In genomic region chr10:78244058-78244437, GRCm38 (mm10) we compare ENCODE assay signal across 8 mouse cellular contexts. TPM values are rescaled to one million over a fixed set of nuclear protein-coding genes. Genes with fewer than 3 reads are reported as not detected.
DNase-seq lines count a peak whose midpoint lies in the region; ATAC-seq and TF ChIP-seq lines count a peak whose summit lies in the region.

No protein-coding gene starts in this region.

- DNase-seq in left cerebral cortex, adult 2 months (ENCODE audit: extremely low spot score in 1 of 2, low spot score in 2 of 2) = peak; percentile 25 to 47
- no peak for DNase-seq in left cerebral cortex, postnatal 36 days (ENCODE audit: low spot score in 2 of 2)
- DNase-seq in cerebellum, adult 18-20 months = peak; percentile 53 to 59
- peak; percentile 28 for DNase-seq in hindbrain, postnatal 0 days (ENCODE audit: low spot score)
- peak; percentile 39 for DNase-seq in liver, embryonic 13.5 days
- no peak for DNase-seq in midbrain, postnatal 0 days (ENCODE audit: low spot score)
- peak; percentile 74 for DNase-seq in testis, postnatal 10 days (ENCODE audit: low spot score)

- WGBS in forebrain, embryonic 15.5 days = under 1% methylated on average over 33 of the region's 33 CpGs
- WGBS in hindbrain, postnatal 0 days = 0% methylated on average over 32 of the region's 33 CpGs
- under 1% methylated on average over 28 of the region's 33 CpGs for WGBS in liver, embryonic 13.5 days (ENCODE audit: insufficient replicate concordance)
- under 1% methylated on average over 24 of the region's 33 CpGs for whole genome bisulfite sequencing in midbrain, postnatal 0 days

- ATAC-seq in forebrain, embryonic 15.5 days (replicated peaks) = peak; percentile 62
- peak; percentile 46 for ATAC-seq in hindbrain, postnatal 0 days
- peak; percentile 52 for ATAC-seq in liver, embryonic 13.5 days (ENCODE audit: low read depth)
- ATAC-seq in midbrain, postnatal 0 days (ENCODE audit: low FRiP score) = peak; percentile 44

- intact Hi-C loops in left cerebral cortex, adult 2 months (cut with DNase I) = loop anchor here (2.0 kb wide), 1 partner anchor 59 kb away; the partner anchor contains the start of gene Pwp2
- intact Hi-C loops in left cerebral cortex, postnatal 36 days (cut with DNase I) = no loop called here

- peaks cover 20% of the 10 kb centered on the region for H3K4me1 ChIP-seq in forebrain, embryonic 15.5 days
- peaks cover 13% of the 10 kb centered on the region for H3K4me1 ChIP-seq in hindbrain, postnatal 0 days (ENCODE audit: insufficient read depth, low read length)
- H3K4me1 ChIP-seq in liver, embryonic 13.5 days (replicated peaks) = peaks cover 77% of the 10 kb centered on the region
- no peaks in the 10 kb centered on the region; the same call in 1 of the 2 replicates for H3K4me1 ChIP-seq in midbrain, postnatal 0 days (ENCODE audit: insufficient read depth, low read length)

- H3K9me3 ChIP-seq in forebrain, embryonic 15.5 days = no peaks in the 10 kb centered on the region
- H3K9me3 ChIP-seq in hindbrain, postnatal 0 days (ENCODE audit: low read length) = no peaks in the 10 kb centered on the region
- no peaks in the 10 kb centered on the region for H3K9me3 ChIP-seq in liver, embryonic 13.5 days (replicated peaks)
- H3K9me3 ChIP-seq in midbrain, postnatal 0 days (ENCODE audit: low read length) = no peaks in the 10 kb centered on the region

- peak overlapping the region; percentile 85 for H3K4me3 ChIP-seq in left cerebral cortex, adult 2 months
- peak overlapping the region; percentile 54 for H3K4me3 ChIP-seq in forebrain, embryonic 15.5 days
- peak overlapping the region; percentile 80 for H3K4me3 ChIP-seq in hindbrain, postnatal 0 days (ENCODE audit: low read length)
- peak overlapping the region; percentile 94 for H3K4me3 ChIP-seq in liver, embryonic 13.5 days (replicated peaks)
- peak overlapping the region; percentile 81 for H3K4me3 ChIP-seq in midbrain, postnatal 0 days (ENCODE audit: low read depth, low read length)

- H3K27ac ChIP-seq in left cerebral cortex, adult 2 months = peak overlapping the region; percentile 84
- peak overlapping the region; percentile 82; the same call in 1 of the 2 replicates for H3K27ac ChIP-seq in forebrain, embryonic 15.5 days (replicated peaks)
- H3K27ac ChIP-seq in hindbrain, postnatal 0 days = peak overlapping the region; percentile 89
- peak overlapping the region; percentile 93 for H3K27ac ChIP-seq in liver, embryonic 13.5 days
- H3K27ac ChIP-seq in midbrain, postnatal 0 days (ENCODE audit: low read depth, low read length) = peak overlapping the region; percentile 94

- peak overlapping the region; percentile 87 for H3K4me2 ChIP-seq in forebrain, embryonic 15.5 days (replicated peaks)
- peak overlapping the region; percentile 94 for H3K4me2 ChIP-seq in hindbrain, postnatal 0 days (ENCODE audit: low read depth, low read length)
- peak overlapping the region; percentile 99 for H3K4me2 ChIP-seq in liver, embryonic 13.5 days
- peak overlapping the region; percentile 88 for H3K4me2 ChIP-seq in midbrain, postnatal 0 days (ENCODE audit: low read depth, low read length, poor library complexity, severe bottlenecking)

- no peaks in the 10 kb centered on the region for H3K27me3 ChIP-seq in forebrain, embryonic 15.5 days
- H3K27me3 ChIP-seq in hindbrain, postnatal 0 days (ENCODE audit: insufficient read depth, low read length) = no peaks in the 10 kb centered on the region
- H3K27me3 ChIP-seq in liver, embryonic 13.5 days = no peaks in the 10 kb centered on the region
- H3K27me3 ChIP-seq in midbrain, postnatal 0 days (ENCODE audit: insufficient read depth, low read length) = no peaks in the 10 kb centered on the region

- no peak for TF ChIP-seq CTCF in left cerebral cortex, adult 2 months (IDR thresholded peaks at IDR 0.05)
- TF ChIP-seq CTCF in hindbrain, postnatal 0 days (IDR thresholded peaks at IDR 0.05; ENCODE audit: low read depth) = no peak
- TF ChIP-seq CTCF in midbrain, postnatal 0 days (IDR thresholded peaks at IDR 0.05) = no peak

- peak overlapping the region; percentile 78 for H3K9ac ChIP-seq in forebrain, embryonic 15.5 days (replicated peaks)
- peak overlapping the region; percentile 75 for H3K9ac ChIP-seq in hindbrain, postnatal 0 days (replicated peaks; ENCODE audit: low read length)
- H3K9ac ChIP-seq in liver, embryonic 13.5 days = peak overlapping the region; percentile 94
- peak overlapping the region; percentile 79 for H3K9ac ChIP-seq in midbrain, postnatal 0 days (replicated peaks; ENCODE audit: low read length, poor library complexity, severe bottlenecking)

- H3K36me3 ChIP-seq in forebrain, embryonic 15.5 days = no peaks in the 10 kb centered on the region
- H3K36me3 ChIP-seq in hindbrain, postnatal 0 days (ENCODE audit: insufficient read depth, low read length) = no peaks in the 10 kb centered on the region
- H3K36me3 ChIP-seq in liver, embryonic 13.5 days = peaks cover 13% of the 10 kb centered on the region
- H3K36me3 ChIP-seq in midbrain, postnatal 0 days (ENCODE audit: insufficient read depth, low read length) = no peaks in the 10 kb centered on the region

RNA-seq across cellular contexts. Expression of gene Trappc10, which starts 0.4 kb away (rescaled TPM):
- 10 to 100 TPM; 86.7 to 88.6 TPM for total RNA-seq in left cerebral cortex, adult 2 months (2021)
- total RNA-seq in left cerebral cortex, postnatal 36 days (2021) = 10 to 100 TPM; 82.3 to 89.2 TPM
- polyA plus RNA-seq in forebrain, embryonic 15.5 days (2015; fragmentation: Nextera tagmentation; extraction: Ambion mirVana) = 27.2 and 27.5 TPM in 2 replicates
- 87.2 and 96.9 TPM in 2 replicates for total RNA-seq in hindbrain, postnatal 0 days (2014; rRNA removed)
- 40.3 and 42.2 TPM in 2 replicates for polyA plus RNA-seq in hindbrain, postnatal 0 days (2015; fragmentation: Nextera tagmentation; extraction: Ambion mirVana)
- polyA plus RNA-seq in liver, embryonic 13.5 days (2015; fragmentation: Nextera tagmentation; extraction: Ambion mirVana) = 15.6 and 15.8 TPM in 2 replicates
- total RNA-seq in midbrain, postnatal 0 days (2014; rRNA removed) = 102 and 129 TPM in 2 replicates
- 35.1 and 42.2 TPM in 2 replicates for polyA plus RNA-seq in midbrain, postnatal 0 days (2015; fragmentation: Nextera tagmentation; extraction: Ambion mirVana)

RNA-seq across cellular contexts. Expression of gene Pwp2, which starts 59.1 kb away (rescaled TPM):
- 10 to 100 TPM; 19.6 to 19.7 TPM for total RNA-seq in left cerebral cortex, adult 2 months (2021)
- total RNA-seq in left cerebral cortex, postnatal 36 days (2021) = 10 to 100 TPM; 18.9 TPM
- polyA plus RNA-seq in forebrain, embryonic 15.5 days (2015; fragmentation: Nextera tagmentation; extraction: Ambion mirVana) = 22.5 and 24.2 TPM in 2 replicates
- 18.5 and 22.4 TPM in 2 replicates for total RNA-seq in hindbrain, postnatal 0 days (2014; rRNA removed)
- 11.3 and 11.7 TPM in 2 replicates for polyA plus RNA-seq in hindbrain, postnatal 0 days (2015; fragmentation: Nextera tagmentation; extraction: Ambion mirVana)
- 16.6 and 18.9 TPM in 2 replicates for polyA plus RNA-seq in liver, embryonic 13.5 days (2015; fragmentation: Nextera tagmentation; extraction: Ambion mirVana)
- 21.9 and 24.5 TPM in 2 replicates for total RNA-seq in midbrain, postnatal 0 days (2014; rRNA removed)
- 13.4 and 14.2 TPM in 2 replicates for polyA plus RNA-seq in midbrain, postnatal 0 days (2015; fragmentation: Nextera tagmentation; extraction: Ambion mirVana)

Comparison
In these comparisons a context has a peak if more than half of its experiments do, and no peak if none do; other contexts are left out.
1. DNase-seq: peak in left cerebral cortex, adult 2 months (2 of 2), cerebellum, adult 18-20 months (2 of 2), hindbrain, postnatal 0 days (single experiment), liver, embryonic 13.5 days (single experiment) and testis, postnatal 10 days (single experiment); none in left cerebral cortex, postnatal 36 days (0 of 2) and midbrain, postnatal 0 days (single experiment).
2. Peak in every context shown above with its lines, with median percentiles within 50 percentile points of each other: H3K27ac ChIP-seq, H3K4me3 ChIP-seq, ATAC-seq, H3K4me2 ChIP-seq and H3K9ac ChIP-seq.